Mouse (Mus musculus): Measurements from ENCODE around the gene Heg1. TPM values are rescaled to one million over a fixed set of nuclear protein-coding genes. Genes with fewer than 3 reads are reported as not detected.

Gene Heg1
- polyA plus RNA-seq, 2 experiments from 2014 or later, result 21.1 to 31.1 TPM

Other genes with a start within 250 kb of the Heg1 start
- 1 to 10 TPM; 5.0 to 7.0 TPM for gene Slc12a8, start 167.0 kb upstream of the Heg1 start, polyA plus RNA-seq (2017; shearing (Covaris generic))
- under 1 TPM in 1 of 2 experiments, not detected in 1; 0.33 TPM for gene Muc13, start 109.7 kb downstream of the Heg1 start, polyA plus RNA-seq (2017; shearing (Covaris generic))
- 1 to 10 TPM in 1 of 2 experiments, under 1 TPM in 1; 0.47 to 1.2 TPM for gene Itgb5, start 145.3 kb downstream of the Heg1 start, polyA plus RNA-seq (2017; shearing (Covaris generic))

Data from CD4-positive, CD25-positive, alpha-beta regulatory T cell, adult 4 months (primary cell).